In the genomic region with DNA sequence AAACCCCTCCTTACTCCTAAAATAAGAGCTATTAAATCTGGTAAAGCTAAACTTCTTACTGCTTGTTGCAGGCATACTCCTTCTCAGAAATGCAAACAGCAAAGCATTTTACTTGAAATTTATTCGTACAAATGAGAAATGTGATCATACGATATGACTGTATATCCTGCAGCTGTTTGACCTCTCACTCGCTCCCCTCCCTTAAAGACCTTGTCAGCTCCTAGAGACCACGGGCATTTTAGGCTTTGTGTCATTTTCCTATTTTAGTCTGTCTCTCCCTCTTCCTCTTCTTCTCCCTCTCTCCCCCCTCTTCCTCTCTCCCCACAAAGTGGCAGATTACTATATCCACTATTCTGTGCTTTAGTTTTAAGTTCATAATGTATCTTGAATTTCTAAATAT, we compare ENCODE assay signal across 35 mouse cellular contexts.
"Had no signal": no experiment of that assay in that cellular context is flagged by ENCODE, and none has a peak within 500 bp of the region (broad histone marks: within the 10 kb centered on the region; RNA-seq: fewer than 3 reads in every experiment).

No protein-coding gene starts in this region.

- H3K4me2 ChIP-seq: heart, embryonic 11.5 days; heart, embryonic 12.5 days; heart, embryonic 13.5 days; heart, embryonic 15.5 days; hindbrain, embryonic 12.5 days; hindbrain, embryonic 13.5 days; hindbrain, embryonic 14.5 days; hindbrain, embryonic 15.5 days; intestine, embryonic 15.5 days; kidney, embryonic 15.5 days had no signal

- H3K27ac ChIP-seq: heart, embryonic 10.5 days; heart, embryonic 13.5 days; heart, embryonic 15.5 days; hindbrain, embryonic 10.5 days; hindbrain, embryonic 12.5 days; hindbrain, embryonic 13.5 days; hindbrain, embryonic 14.5 days; hindbrain, embryonic 15.5 days; hindbrain, postnatal 0 days; intestine, embryonic 15.5 days; kidney, embryonic 15.5 days; kidney, postnatal 0 days; layer of hippocampus, adult 2 months; left cerebral cortex, adult 2 months had no signal

- DNase-seq: heart, postnatal 10 days; heart, postnatal 14 days; heart, postnatal 36 days; heart, postnatal 4 days; kidney, adult 11 months; kidney, adult 18-20 months; kidney, adult 2 months; kidney, adult 9 months; kidney, postnatal 10 days; kidney, postnatal 14 days; kidney, postnatal 25 days; kidney, postnatal 36 days; kidney, postnatal 4 days; layer of hippocampus, adult 9-11 months; layer of hippocampus, postnatal 36 days had no signal

- H3K9ac ChIP-seq: heart, embryonic 12.5 days; heart, embryonic 13.5 days; heart, embryonic 15.5 days; hindbrain, embryonic 12.5 days; hindbrain, embryonic 13.5 days; hindbrain, embryonic 14.5 days; hindbrain, embryonic 15.5 days; intestine, embryonic 15.5 days; kidney, embryonic 15.5 days had no signal

- H3K36me3 ChIP-seq: intestine, embryonic 15.5 days had no signal

- H3K27me3 ChIP-seq: heart, embryonic 12.5 days; heart, embryonic 13.5 days; heart, embryonic 15.5 days; hindbrain, embryonic 12.5 days; hindbrain, embryonic 13.5 days; hindbrain, embryonic 15.5 days; intestine, embryonic 15.5 days; kidney, embryonic 15.5 days had no signal

- ATAC-seq: hindbrain, embryonic 16.5 days; hindbrain, postnatal 0 days; inflammation-experienced regulatory T-cells, adult 6 months; intestine, embryonic 15.5 days; intestine, embryonic 16.5 days; intestine, postnatal 0 days had no signal

- H3K4me1 ChIP-seq: heart, embryonic 10.5 days; hindbrain, embryonic 12.5 days; hindbrain, embryonic 13.5 days; hindbrain, embryonic 15.5 days; intestine, embryonic 15.5 days had no signal

- H3K9me3 ChIP-seq: heart, embryonic 10.5 days; heart, embryonic 12.5 days; heart, embryonic 13.5 days; heart, embryonic 15.5 days; hindbrain, embryonic 10.5 days; hindbrain, embryonic 12.5 days; hindbrain, embryonic 13.5 days; hindbrain, embryonic 15.5 days; intestine, embryonic 15.5 days; kidney, embryonic 15.5 days had no signal

- H3K4me3 ChIP-seq: heart, embryonic 10.5 days; heart, embryonic 12.5 days; heart, embryonic 13.5 days; heart, embryonic 15.5 days; hindbrain, embryonic 10.5 days; hindbrain, embryonic 12.5 days; hindbrain, embryonic 13.5 days; hindbrain, embryonic 15.5 days; intestine, embryonic 15.5 days; kidney, embryonic 15.5 days; layer of hippocampus, adult 2 months; left cerebral cortex, adult 2 months had no signal
